Mouse (Mus musculus): ENCODE results near the gene Fbxl16.

- TF ChIP-seq CTCF (IDR thresholded peaks at IDR 0.05; ENCODE audit: borderline replicate concordance, insufficient read depth, low read length) = no peak
- TF ChIP-seq POLR2A (IDR thresholded peaks at IDR 0.05; ENCODE audit: low read depth, low read length) = no peak
Observed at GRCm38 (mm10) chr17:25794998-25795397, 13.9 kb upstream of the Fbxl16 start.

All from embryonic fibroblast, embryonic 13.5 days (primary cell).